Mouse (Mus musculus) hindbrain, embryonic 16.5 days (tissue): ENCODE data around the gene Unc93a2. TPM values are rescaled to one million over a fixed set of nuclear protein-coding genes. Genes with fewer than 3 reads are reported as not detected.
"Not testable (repeated sequence)": the region's sequence is repeated elsewhere in the genome, so short reads cannot be mapped to it uniquely, and the experiment has no call there.

Source experiments
- ATAC-seq: fragments of 200-750 bp; cut with Nextera tagmentation; 2 replicates; pipeline ENCODE4 v1.8.0; 2017; ENCODE audit warnings: moderate TSS enrichment, moderate library complexity
- H3K27ac ChIP-seq: fragments of 300-500 bp; sonication (generic); 2 replicates; pipeline ENCODE4 v1.5.1; 2014; ENCODE audit warnings: low read depth, mild to moderate bottlenecking, control low read depth, low read length, moderate library complexity
- H3K27me3 ChIP-seq: fragments of 300-500 bp; sonication (generic); replicated peaks from 2 replicates; pipeline ENCODE4 v1.6.1; 2014; ENCODE audit warnings: low read length; ENCODE audit not compliant: control insufficient read depth, insufficient read depth
- H3K36me3 ChIP-seq: fragments of 300-500 bp; sonication (generic); 2 replicates; pipeline ENCODE4 v1.6.1; 2014; ENCODE audit warnings: mild to moderate bottlenecking, low read length, moderate library complexity, mixed read lengths; ENCODE audit not compliant: control insufficient read depth, insufficient read depth
- H3K4me1 ChIP-seq: fragments of 300-500 bp; sonication (generic); 2 replicates; pipeline ENCODE4 v1.6.1; 2014; ENCODE audit warnings: low read depth, low read length; ENCODE audit not compliant: control insufficient read depth, insufficient read depth
- H3K4me2 ChIP-seq: fragments of 300-500 bp; sonication (generic); 2 replicates; pipeline ENCODE4 v1.6.1; 2014; ENCODE audit warnings: mild to moderate bottlenecking, low read length, control low read depth, moderate library complexity
- H3K4me3 ChIP-seq: fragments of 300-500 bp; sonication (generic); 2 replicates; pipeline ENCODE4 v1.5.1; 2014; ENCODE audit warnings: mild to moderate bottlenecking, low read length, control low read depth, moderate library complexity
- H3K9ac ChIP-seq: fragments of 300-500 bp; sonication (generic); 2 replicates; pipeline ENCODE4 v1.6.1; 2014; ENCODE audit warnings: low read depth, mild to moderate bottlenecking, control low read depth, low read length, moderate library complexity
- H3K9me3 ChIP-seq: fragments of 300-500 bp; sonication (generic); 2 replicates; pipeline ENCODE4 v1.6.1; 2014; ENCODE audit warnings: mild to moderate bottlenecking, low read length, moderate library complexity; ENCODE audit not compliant: control insufficient read depth
- WGBS: fragments of 180-500 bp; shearing (Covaris S2); extraction: QIAGEN DNeasy Blood & Tissue Kit; methylation state at CpG from one replicate; pipeline ENCODE4 v1.1.7; 2014; 5-methylcytosine and 5-hydroxymethylcytosine counted together
- polyA plus RNA-seq: library from polyadenylated mRNA; unstranded; fragments of >200 nt; fragmentation: Nextera tagmentation; extraction: Ambion mirVana; gene quantifications from 2 replicates; pipeline ENCODE4 v1.2.1, GENCODE M21; 2015

Unc93a2 gene
- polyA plus RNA-seq, 1 experiment from 2014 or later, result not detected

DNA sequence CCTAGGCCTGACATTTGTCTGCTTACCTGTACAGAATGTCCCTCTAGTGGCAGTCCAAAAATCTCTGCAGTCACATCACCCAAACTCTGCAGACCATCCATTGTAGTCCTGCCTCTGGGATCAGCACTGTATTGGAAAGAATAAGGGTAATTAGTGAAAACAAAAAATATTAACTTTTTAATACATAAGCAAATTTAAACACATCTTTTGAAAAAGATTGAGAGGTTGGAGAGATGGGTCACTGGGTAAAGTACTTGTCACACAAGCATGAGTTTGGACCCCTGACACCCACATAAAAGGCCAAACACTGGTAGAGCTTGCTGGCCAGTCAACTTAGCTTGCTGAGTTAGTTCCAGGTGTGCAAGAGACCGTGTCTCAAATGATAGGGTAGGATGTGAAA is 32.7 kb downstream of the Unc93a2 start, which contains the start of gene Ttll2:
Gene Ttll2 (minus strand): TSS at position 101 of the 400 bp plus-strand sequence.
- H3K4me3 ChIP-seq, H3K36me3 ChIP-seq, H3K9ac ChIP-seq, H3K27me3 ChIP-seq, ATAC-seq, H3K4me1 ChIP-seq, H3K9me3 ChIP-seq, H3K4me2 ChIP-seq, H3K27ac ChIP-seq: not testable (repeated sequence)
- WGBS, result 75% methylated on average over 1 of the region's 1 CpGs

DNA sequence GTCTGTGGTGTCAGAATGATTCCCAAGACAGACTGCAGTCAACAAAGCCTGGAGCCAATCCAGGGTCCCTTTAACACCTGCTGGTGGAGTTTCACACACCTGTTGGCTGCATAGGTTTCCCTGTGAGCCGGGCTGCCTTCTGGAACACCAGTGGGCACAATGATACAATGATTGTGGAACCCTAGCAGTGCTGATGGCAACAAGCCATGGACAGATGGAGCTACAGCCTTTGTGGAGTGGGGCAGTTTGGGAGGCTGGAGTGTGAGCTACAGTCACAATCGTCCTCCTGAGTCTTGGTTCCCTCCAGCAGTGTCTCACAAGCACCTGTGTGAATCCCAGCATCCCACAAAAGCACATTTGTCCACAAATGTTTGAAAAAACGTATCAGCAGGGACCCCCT is 36.5 kb downstream of the Unc93a2 start:
- not testable (repeated sequence) for H3K27ac ChIP-seq, H3K36me3 ChIP-seq, H3K4me3 ChIP-seq, H3K4me2 ChIP-seq, H3K4me1 ChIP-seq, H3K9me3 ChIP-seq, H3K27me3 ChIP-seq, H3K9ac ChIP-seq
- ATAC-seq, result 0 out of 2 replicates have a peak, but pooled peaks have one; percentile 34
- WGBS, result 56% methylated on average over 1 of the region's 3 CpGs

DNA sequence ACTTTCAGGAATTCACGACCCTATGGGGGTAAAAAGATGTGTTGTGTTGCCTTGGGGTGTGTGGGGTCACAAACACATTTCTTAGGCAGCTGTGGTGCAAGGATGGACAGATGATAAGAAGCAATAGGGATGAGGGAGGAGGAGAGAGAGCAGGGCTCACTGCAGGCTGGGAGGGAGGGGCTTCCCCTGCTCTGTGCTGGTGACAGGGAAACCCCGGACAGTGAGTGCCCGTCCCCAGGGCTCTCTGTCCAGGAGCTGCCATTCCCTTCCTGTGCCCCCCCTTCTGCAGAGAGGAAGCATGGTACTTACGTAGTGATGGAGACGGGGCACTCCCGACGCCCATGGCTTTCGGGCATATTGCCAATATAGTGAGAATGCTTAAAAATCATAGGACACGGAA is 47.9 kb downstream of the Unc93a2 start:
- not testable (repeated sequence) for H3K27me3 ChIP-seq, H3K27ac ChIP-seq, H3K4me2 ChIP-seq, ATAC-seq, H3K36me3 ChIP-seq, H3K9me3 ChIP-seq, H3K9ac ChIP-seq, H3K4me3 ChIP-seq, H3K4me1 ChIP-seq
- 63% methylated on average over 9 of the region's 9 CpGs for WGBS

DNA sequence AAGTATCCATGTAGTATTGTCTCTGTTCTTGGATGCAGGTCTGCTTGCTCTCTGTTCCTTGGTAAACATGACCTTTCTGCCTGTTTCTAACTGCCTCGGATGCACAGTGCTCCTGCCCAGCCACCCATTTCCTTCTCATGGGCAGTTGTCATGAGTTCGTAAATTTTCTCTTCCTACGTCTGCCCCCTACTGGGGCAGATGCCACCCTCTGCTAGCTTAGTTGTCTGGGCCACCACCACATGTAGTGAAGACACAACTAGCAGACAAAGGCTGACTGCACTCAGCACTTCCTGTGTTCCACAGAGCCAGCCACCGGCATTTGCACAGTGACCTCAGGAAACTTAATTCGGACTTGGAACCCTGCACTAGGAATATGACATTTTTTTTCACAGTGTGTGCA is 52.5 kb downstream of the Unc93a2 start:
- H3K4me1 ChIP-seq, H3K4me3 ChIP-seq, H3K4me2 ChIP-seq, H3K27me3 ChIP-seq, H3K27ac ChIP-seq, ATAC-seq, H3K9ac ChIP-seq, H3K36me3 ChIP-seq, H3K9me3 ChIP-seq: not testable (repeated sequence)
- WGBS, result 83% methylated on average over 3 of the region's 5 CpGs

DNA sequence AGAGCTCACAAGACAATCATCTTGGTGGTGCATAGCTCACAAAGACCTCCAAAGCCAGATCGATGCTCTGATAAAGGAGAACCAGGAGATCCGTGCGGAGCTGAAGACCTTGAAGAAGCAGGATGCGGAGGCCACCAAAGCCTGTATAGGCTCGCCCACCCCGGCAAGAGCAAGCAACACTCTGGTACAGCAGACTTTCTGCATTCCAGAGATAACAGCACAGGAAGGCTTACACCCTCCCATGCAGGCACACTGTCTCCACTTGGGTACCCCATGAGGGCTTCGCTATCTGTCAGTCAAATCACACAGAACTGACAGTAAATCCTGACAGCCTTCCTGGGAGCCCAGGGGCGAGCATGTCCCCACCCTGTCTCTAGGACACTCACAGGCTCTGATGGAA is 58.8 kb downstream of the Unc93a2 start:
- WGBS, result 75% methylated on average over 3 of the region's 8 CpGs
- H3K27ac ChIP-seq, H3K9me3 ChIP-seq, H3K4me3 ChIP-seq, H3K36me3 ChIP-seq, ATAC-seq, H3K27me3 ChIP-seq, H3K9ac ChIP-seq, H3K4me1 ChIP-seq, H3K4me2 ChIP-seq: not testable (repeated sequence)

DNA sequence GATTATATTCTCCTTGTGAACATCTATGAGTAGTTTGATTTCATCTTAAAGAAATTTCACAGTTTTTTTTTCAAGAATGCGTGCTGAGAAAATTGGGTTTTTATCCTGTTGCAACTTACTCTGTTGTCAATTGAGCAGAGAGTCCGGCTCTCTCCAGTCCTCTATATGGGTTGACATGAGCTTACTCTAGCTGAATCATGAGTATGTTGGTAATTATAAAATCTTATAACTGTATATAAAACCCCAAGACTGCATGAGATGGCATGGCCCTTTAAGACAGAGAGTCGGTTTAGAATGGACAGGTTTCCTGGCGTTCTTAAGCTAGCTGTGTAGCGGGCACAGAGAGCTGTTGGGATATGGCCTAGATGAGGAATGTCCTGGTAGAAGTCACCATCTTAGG is 60.9 kb downstream of the Unc93a2 start, which contains the start of gene Tcp10a:
Gene Tcp10a (plus strand): TSS at position 301 of the 400 bp plus-strand sequence.
- not testable (repeated sequence) for ATAC-seq, H3K9me3 ChIP-seq, H3K9ac ChIP-seq, H3K36me3 ChIP-seq, H3K4me3 ChIP-seq, H3K27me3 ChIP-seq, H3K4me1 ChIP-seq, H3K4me2 ChIP-seq, H3K27ac ChIP-seq
- WGBS, result 96% methylated on average over 3 of the region's 5 CpGs

DNA sequence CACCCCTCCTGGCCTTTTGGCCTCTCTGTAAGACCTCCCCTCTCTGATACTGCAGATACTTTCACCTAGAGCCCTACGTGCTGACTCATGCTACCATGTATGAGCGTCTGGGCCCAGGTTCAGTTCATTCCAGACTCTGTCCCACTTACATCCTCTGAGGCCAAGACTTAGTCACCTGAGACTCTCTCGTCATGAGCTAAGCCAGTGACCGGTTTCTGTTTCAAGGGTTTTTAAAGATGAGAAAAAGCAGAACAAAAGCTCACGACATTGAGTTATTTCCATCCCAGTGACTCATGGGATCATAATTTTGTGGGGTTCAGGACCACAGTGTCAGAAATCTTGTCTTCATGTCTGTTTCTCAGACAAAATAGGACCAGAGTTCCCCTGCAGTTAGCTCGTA is 65.5 kb downstream of the Unc93a2 start:
- H3K4me3 ChIP-seq, H3K27ac ChIP-seq, H3K9me3 ChIP-seq, H3K36me3 ChIP-seq, ATAC-seq, H3K4me1 ChIP-seq, H3K4me2 ChIP-seq, H3K27me3 ChIP-seq, H3K9ac ChIP-seq: not testable (repeated sequence)
- 91% methylated on average over 6 of the region's 6 CpGs for WGBS

DNA sequence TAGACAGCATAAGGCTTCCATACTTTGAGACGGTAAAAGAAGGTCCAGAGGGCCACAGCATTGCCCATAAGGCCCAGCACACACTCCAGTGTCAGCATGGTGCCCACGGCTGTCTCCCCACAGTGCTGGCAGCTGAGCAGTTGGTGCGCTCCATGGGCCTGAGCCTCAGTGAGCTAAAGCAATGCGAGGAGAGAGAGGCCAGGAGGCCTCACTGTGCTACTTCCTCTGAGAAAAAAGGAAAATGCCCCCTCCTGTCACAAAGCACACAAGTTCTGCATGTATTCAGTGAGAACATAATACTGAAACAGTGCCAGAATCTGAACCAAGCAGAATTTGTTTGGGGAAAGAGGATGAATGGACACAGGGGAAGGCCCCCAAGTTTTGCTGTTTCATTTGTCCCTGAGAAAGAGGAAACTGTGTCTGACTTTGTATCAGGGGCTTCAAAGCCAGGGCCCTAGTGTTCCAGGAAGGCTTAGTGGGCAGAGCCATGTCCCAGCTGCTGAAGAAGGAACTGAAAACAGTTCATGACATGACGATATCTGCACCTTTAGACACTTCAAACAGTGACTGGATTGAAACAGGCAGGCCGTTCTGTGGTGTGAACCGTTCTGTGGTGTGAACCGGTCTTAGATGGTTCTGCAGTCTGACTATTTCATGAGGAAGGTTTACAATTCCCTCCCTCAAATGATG is 69.4 kb downstream of the Unc93a2 start:
- ATAC-seq, result not testable (repeated sequence)

More for the DNA sequence above, 69.4 kb downstream of the Unc93a2 start:
- H3K36me3 ChIP-seq, H3K4me2 ChIP-seq, H3K4me3 ChIP-seq, H3K27me3 ChIP-seq, H3K9ac ChIP-seq, H3K4me1 ChIP-seq, H3K27ac ChIP-seq, H3K9me3 ChIP-seq: not testable (repeated sequence)
- WGBS, result 85% methylated on average over 6 of the region's 8 CpGs
